Mouse (Mus musculus): Measurements from ENCODE around the gene Cebpb. TPM values are rescaled to one million over a fixed set of nuclear protein-coding genes. Genes with fewer than 3 reads are reported as not detected.

Cebpb gene
- polyA plus RNA-seq, 1 experiment: 386 TPM

DNA sequence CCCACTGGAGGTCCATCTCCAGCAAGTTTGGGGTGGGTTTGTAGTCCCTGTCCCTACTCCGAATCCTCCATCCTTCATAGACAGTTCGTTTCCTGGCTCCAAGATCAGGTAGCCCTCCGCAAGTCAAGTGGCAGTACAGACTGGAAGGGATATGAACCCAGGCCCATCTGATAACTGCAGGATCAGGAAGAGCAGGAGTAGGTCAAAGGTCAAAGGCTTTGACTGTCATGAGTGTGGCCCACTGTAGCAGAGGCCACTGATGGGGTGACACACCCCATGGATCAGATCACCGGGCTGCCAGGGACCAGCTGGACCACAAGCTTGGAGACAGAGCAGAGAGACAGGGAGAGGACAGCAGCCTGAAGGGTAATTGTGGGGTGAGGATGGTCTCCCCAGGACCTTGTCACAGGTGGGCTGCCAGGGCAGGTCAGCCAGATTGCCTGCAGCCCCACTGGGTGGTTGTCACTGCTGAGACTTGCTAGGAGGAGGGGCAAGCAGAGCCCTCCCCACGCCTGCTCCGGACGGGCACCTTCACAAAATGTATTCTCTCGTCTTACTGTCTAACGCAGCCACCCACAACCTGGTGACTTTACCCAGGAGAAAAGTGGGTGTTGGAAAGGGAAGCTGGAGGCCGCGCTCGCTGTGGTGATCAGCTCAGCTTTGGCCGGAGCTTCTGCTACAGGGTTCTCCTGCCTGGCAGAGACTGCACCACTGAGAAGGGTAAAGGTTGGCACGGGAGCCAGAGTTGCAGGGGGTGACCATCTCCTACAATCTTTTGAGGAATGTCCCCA, 3.4 kb downstream of the Cebpb start:
- no peaks in the 10 kb centered on the region for H3K27me3 ChIP-seq (ENCODE audit: control insufficient read depth, insufficient read depth, low read length)
- H3K36me3 ChIP-seq (ENCODE audit: control insufficient read depth, insufficient read depth, low read length): peaks cover 10% of the 10 kb centered on the region; the same call in 1 of the 2 replicates
- H3K4me3 ChIP-seq (ENCODE audit: low read depth, low read length): peak overlapping the region; percentile 84
- WGBS: 63% methylated on average over 14 of the region's 14 CpGs
- TF ChIP-seq POLR2A (IDR thresholded peaks at IDR 0.05; ENCODE audit: low read depth, low read length): no peak
- TF ChIP-seq CTCF (IDR thresholded peaks at IDR 0.05; ENCODE audit: extremely low read depth, insufficient read length, insufficient replicate concordance, low read depth, low read length): no peak
- peaks cover 50% of the 10 kb centered on the region for H3K4me1 ChIP-seq (ENCODE audit: control insufficient read depth, insufficient read depth, insufficient read length, low read length)
- H3K27ac ChIP-seq (ENCODE audit: insufficient read depth, low read depth, low read length): peak overlapping the region; percentile 86

DNA sequence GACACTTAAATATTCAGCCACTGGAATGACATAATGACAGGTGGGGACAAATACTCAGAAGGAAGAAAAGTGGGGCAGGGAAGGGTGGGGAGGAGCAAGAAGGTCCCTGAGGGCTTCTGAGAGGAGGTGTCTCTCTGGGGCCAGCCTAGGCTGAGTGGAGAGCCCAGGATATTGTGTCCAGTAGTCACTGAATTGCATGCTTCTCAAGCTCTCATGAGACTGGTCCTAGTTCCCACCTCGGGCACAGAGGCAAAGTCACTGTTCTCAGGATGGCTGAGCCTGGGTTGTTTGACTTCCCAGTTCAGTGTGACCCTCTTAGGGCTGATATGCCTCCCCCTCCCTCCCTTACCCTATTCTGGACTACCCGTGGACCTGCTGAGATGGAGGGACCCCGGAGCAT, 4.1 kb downstream of the Cebpb start:
- Histone ChIP-seq H3K27me3 (ENCODE audit: control insufficient read depth, insufficient read depth, low read length) (no peaks in the 10 kb centered on the region), H3K4me3 (ENCODE audit: low read depth, low read length) (no peak overlapping the region), H3K36me3 (ENCODE audit: control insufficient read depth, insufficient read depth, low read length) (peaks cover 10% of the 10 kb centered on the region; the same call in 1 of the 2 replicates), H3K27ac (ENCODE audit: insufficient read depth, low read depth, low read length) (no peak overlapping the region), H3K4me1 (ENCODE audit: control insufficient read depth, insufficient read depth, insufficient read length, low read length) (peaks cover 45% of the 10 kb centered on the region)
- WGBS: 60% methylated on average over 3 of the region's 3 CpGs
- TF ChIP-seq CTCF (IDR thresholded peaks at IDR 0.05; ENCODE audit: extremely low read depth, insufficient read length, insufficient replicate concordance, low read depth, low read length) (no peak), POLR2A (IDR thresholded peaks at IDR 0.05; ENCODE audit: low read depth, low read length) (no peak)

DNA sequence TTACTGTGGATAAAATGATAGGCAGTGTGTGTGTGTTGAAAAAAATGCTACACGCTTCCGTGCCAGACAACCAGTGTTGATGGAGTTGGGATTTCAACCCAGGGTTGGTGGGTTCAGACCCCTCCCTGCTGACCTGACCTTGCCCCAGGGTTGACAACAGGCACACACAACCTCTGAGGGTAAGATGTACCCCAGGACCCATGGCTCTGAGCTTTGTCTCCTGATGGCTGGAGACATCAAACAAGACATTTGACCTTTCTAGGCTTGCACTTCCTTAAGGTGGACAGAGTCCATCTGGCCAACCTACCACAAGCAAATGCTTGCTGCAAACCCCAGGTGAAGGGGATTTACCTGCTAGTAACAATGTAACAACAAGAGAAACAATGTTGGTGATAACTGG, 4.8 kb downstream of the Cebpb start:
- no peaks in the 10 kb centered on the region for H3K27me3 ChIP-seq (ENCODE audit: control insufficient read depth, insufficient read depth, low read length)
- 91% methylated on average over 2 of the region's 2 CpGs for WGBS
- TF ChIP-seq CTCF (IDR thresholded peaks at IDR 0.05; ENCODE audit: extremely low read depth, insufficient read length, insufficient replicate concordance, low read depth, low read length): no peak
- no peak for TF ChIP-seq POLR2A (IDR thresholded peaks at IDR 0.05; ENCODE audit: low read depth, low read length)
- H3K36me3 ChIP-seq (ENCODE audit: control insufficient read depth, insufficient read depth, low read length): peaks cover 10% of the 10 kb centered on the region; the same call in 1 of the 2 replicates
- H3K4me1 ChIP-seq (ENCODE audit: control insufficient read depth, insufficient read depth, insufficient read length, low read length): peaks cover 39% of the 10 kb centered on the region
- H3K4me3 ChIP-seq (ENCODE audit: low read depth, low read length): no peak overlapping the region
- no peak overlapping the region for H3K27ac ChIP-seq (ENCODE audit: insufficient read depth, low read depth, low read length)

DNA sequence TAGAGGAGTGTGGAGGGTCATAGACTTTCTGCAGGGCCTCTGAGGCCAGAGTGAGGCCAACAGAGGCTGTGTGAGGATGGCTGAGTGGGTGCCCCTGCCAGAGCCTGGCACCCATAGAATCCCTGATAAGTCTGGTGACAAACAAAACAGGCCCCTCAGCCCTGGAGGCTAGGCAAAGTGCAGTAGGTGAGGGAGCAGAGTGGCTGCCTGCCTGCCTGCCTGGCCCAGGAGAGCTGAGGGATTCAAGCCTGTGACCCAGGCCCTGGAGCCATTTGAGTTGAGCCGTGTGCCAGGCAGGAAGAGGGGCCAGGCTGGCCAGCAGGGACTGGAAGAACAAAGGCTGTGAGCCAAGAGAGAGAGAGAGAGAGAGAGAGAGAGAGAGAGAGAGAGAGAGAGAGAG, 5.5 kb downstream of the Cebpb start:
- 60% methylated on average over 1 of the region's 1 CpGs for WGBS
- H3K4me3 ChIP-seq (ENCODE audit: low read depth, low read length): no peak overlapping the region
- no peaks in the 10 kb centered on the region for H3K27me3 ChIP-seq (ENCODE audit: control insufficient read depth, insufficient read depth, low read length)
- no peak for TF ChIP-seq CTCF (IDR thresholded peaks at IDR 0.05; ENCODE audit: extremely low read depth, insufficient read length, insufficient replicate concordance, low read depth, low read length)
- TF ChIP-seq POLR2A (IDR thresholded peaks at IDR 0.05; ENCODE audit: low read depth, low read length): no peak
- peaks cover 39% of the 10 kb centered on the region for H3K4me1 ChIP-seq (ENCODE audit: control insufficient read depth, insufficient read depth, insufficient read length, low read length)
- peaks cover 10% of the 10 kb centered on the region; the same call in 1 of the 2 replicates for H3K36me3 ChIP-seq (ENCODE audit: control insufficient read depth, insufficient read depth, low read length)
- no peak overlapping the region for H3K27ac ChIP-seq (ENCODE audit: insufficient read depth, low read depth, low read length)

DNA sequence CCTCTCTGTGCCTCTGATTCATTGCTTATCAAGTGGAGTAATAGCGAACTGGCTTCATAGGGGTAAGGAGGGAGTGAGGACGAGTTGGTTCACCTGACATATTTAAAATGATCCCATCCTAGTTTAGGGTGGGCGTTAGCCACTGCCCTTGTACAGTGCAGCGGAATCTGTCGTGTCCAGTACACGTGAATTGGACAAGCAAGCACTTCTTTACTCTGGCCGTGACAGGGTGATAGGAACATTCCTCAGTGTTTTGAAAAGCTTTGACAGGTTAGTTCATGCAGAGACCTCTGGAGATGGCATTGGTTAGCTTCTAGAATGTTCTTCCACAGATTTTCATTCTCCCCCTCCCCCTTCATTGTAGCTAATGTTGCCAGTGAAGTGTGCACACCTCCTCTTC, 6.2 kb downstream of the Cebpb start:
- Histone ChIP-seq H3K4me1 (ENCODE audit: control insufficient read depth, insufficient read depth, insufficient read length, low read length) (peaks cover 39% of the 10 kb centered on the region), H3K4me3 (ENCODE audit: low read depth, low read length) (no peak overlapping the region), H3K36me3 (ENCODE audit: control insufficient read depth, insufficient read depth, low read length) (peaks cover 10% of the 10 kb centered on the region; the same call in 1 of the 2 replicates), H3K27ac (ENCODE audit: insufficient read depth, low read depth, low read length) (no peak overlapping the region), H3K27me3 (ENCODE audit: control insufficient read depth, insufficient read depth, low read length) (no peaks in the 10 kb centered on the region)
- 94% methylated on average over 7 of the region's 7 CpGs for WGBS
- TF ChIP-seq CTCF (IDR thresholded peaks at IDR 0.05; ENCODE audit: extremely low read depth, insufficient read length, insufficient replicate concordance, low read depth, low read length) (no peak), POLR2A (IDR thresholded peaks at IDR 0.05; ENCODE audit: low read depth, low read length) (no peak)

DNA sequence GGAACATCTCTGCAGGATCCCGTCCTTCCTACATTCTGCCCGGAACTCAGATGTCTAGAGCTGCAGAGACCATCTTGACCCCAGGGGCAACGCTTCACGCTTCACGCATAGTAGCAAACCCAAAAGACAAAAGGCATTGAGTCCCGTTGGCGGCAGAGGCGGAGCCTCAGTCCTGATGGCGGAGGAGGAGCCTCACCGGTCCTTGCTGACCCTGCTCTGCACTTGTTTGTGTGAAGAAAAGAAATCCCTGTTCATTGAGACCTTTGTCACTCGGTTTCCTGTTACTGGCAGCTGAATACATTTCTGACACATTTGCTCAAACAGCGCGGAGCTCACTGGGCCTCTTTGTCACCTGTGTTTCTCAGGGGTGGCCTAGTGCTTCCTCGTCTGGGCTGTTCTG, 6.8 kb downstream of the Cebpb start:
- Histone ChIP-seq H3K27me3 (ENCODE audit: control insufficient read depth, insufficient read depth, low read length) (no peaks in the 10 kb centered on the region), H3K27ac (ENCODE audit: insufficient read depth, low read depth, low read length) (no peak overlapping the region; the same call in 1 of the 2 replicates), H3K36me3 (ENCODE audit: control insufficient read depth, insufficient read depth, low read length) (peaks cover 10% of the 10 kb centered on the region; the same call in 1 of the 2 replicates), H3K4me3 (ENCODE audit: low read depth, low read length) (no peak overlapping the region), H3K4me1 (ENCODE audit: control insufficient read depth, insufficient read depth, insufficient read length, low read length) (peaks cover 39% of the 10 kb centered on the region)
- no peak for TF ChIP-seq POLR2A (IDR thresholded peaks at IDR 0.05; ENCODE audit: low read depth, low read length)
- TF ChIP-seq CTCF (IDR thresholded peaks at IDR 0.05; ENCODE audit: extremely low read depth, insufficient read length, insufficient replicate concordance, low read depth, low read length): no peak
- WGBS: 52% methylated on average over 14 of the region's 14 CpGs

DNA sequence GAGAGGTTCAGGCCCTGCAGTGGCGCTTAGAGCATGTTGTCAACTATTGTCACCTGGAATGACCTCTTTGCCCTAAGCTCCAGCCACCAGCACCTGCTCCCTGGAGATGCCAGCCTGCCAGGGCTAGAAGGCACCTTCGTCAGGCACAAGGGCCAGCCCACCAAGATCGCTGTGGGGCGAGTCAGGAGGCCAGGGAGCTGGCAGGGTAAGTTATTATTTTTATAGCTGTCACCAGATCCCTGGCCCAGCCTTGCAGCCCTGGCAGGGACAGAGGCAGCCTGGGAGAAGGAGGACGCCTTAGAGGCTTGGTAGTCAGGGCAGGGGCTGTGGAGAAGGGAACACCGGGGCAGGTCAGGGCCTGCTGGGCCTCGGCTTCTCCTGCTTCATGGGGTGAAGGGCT, 7.4 kb downstream of the Cebpb start:
- peaks cover 10% of the 10 kb centered on the region; the same call in 1 of the 2 replicates for H3K36me3 ChIP-seq (ENCODE audit: control insufficient read depth, insufficient read depth, low read length)
- peaks cover 35% of the 10 kb centered on the region for H3K4me1 ChIP-seq (ENCODE audit: control insufficient read depth, insufficient read depth, insufficient read length, low read length)
- H3K27ac ChIP-seq (ENCODE audit: insufficient read depth, low read depth, low read length): no peak overlapping the region
- 36% methylated on average over 7 of the region's 7 CpGs for WGBS
- TF ChIP-seq POLR2A (IDR thresholded peaks at IDR 0.05; ENCODE audit: low read depth, low read length) (no peak), CTCF (IDR thresholded peaks at IDR 0.05; ENCODE audit: extremely low read depth, insufficient read length, insufficient replicate concordance, low read depth, low read length) (no peak)
- H3K4me3 ChIP-seq (ENCODE audit: low read depth, low read length): no peak overlapping the region
- no peaks in the 10 kb centered on the region for H3K27me3 ChIP-seq (ENCODE audit: control insufficient read depth, insufficient read depth, low read length)

All from small intestine, adult 2 months (tissue).